Mouse (Mus musculus): ENCODE measurements around the gene Nptx1.

DNA sequence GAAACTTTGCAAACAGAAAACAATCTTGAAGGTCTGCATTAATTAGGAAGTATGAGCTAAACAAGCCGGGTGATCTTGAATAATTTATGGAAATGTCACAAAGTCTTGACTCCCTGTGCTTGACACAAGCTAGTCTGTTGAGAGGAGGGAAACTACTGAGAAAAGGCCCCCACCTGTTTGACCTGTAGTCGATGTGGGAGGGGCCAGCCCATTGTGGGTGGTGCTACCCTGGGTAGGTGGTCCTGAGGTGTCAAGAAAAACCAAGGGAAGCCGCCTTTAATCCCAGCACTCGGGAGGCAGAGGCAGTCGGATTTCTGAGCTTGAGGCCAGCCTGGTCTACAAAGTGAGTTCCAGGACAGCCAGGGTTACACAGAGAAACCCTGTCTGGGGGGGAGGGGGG, 18.6 kb upstream of the Nptx1 start:
- TF ChIP-seq CTCF (IDR thresholded peaks at IDR 0.05; ENCODE audit: borderline replicate concordance, extremely low read depth, insufficient read depth, insufficient read length) (no peak), POLR2A (IDR thresholded peaks at IDR 0.05; ENCODE audit: borderline replicate concordance, extremely low read depth, insufficient read depth, insufficient read length, poor library complexity, severe bottlenecking) (no peak)
